Mouse (Mus musculus) lung, adult 2 months (tissue): Measurements from ENCODE around the gene Arl8b.

Experiments
- CTCF ChIP-seq: fragments of 200-500 bp; IDR thresholded peaks from 2 replicates; pipeline ENCODE4 v1.5.1; 2011; ENCODE audit warnings: mild to moderate bottlenecking, low read length, control low read depth; ENCODE audit not compliant: insufficient read depth
- POLR2A ChIP-seq: fragments of 200-500 bp; IDR thresholded peaks from 2 replicates; pipeline ENCODE4 v1.6.1; 2011; ENCODE audit warnings: low read depth, mild to moderate bottlenecking, control low read depth, low read length, borderline replicate concordance; ENCODE audit errors: extremely low read depth

DNA sequence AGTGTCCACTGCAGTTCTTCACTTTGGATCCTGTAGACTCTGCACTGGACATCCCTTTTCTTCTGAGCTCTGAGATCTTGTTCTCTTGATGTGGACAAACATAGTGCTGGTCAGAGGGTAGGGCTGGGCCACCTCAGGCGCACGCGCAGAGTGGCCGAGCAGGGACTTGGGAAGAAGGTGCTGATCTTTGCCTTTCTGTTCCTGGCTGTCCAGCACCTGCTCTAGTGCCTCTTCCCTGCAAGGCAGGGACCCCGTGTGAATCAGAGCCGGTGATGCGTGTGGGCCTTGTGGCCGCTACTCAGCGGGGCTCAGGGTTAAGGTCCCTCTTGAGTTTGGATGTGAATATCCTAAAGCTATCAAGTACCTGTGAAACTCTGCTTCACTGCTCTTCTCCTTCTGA is 75.7 kb downstream of the Arl8b start:
- TF ChIP-seq POLR2A (no peak), CTCF (no peak)
